Mouse (Mus musculus) embryo, embryonic 10.5 days (tissue): ENCODE data around the gene Vmn1r151.
"Not testable (repeated sequence)": the region's sequence is repeated elsewhere in the genome, so short reads cannot be mapped to it uniquely, and the experiment has no call there.

Experiments
- DNase-seq: peaks from one replicate; pipeline ENCODE4 v3.0.0-alpha.2; 2015; ENCODE audit warnings: low spot score

Gene Vmn1r151

GRCm38 (mm10) chr7:22499578-22499977 is at the start of gene Vmn1r151:
Vmn1r151 (minus strand) TSS chr7:22499678.
- DNase-seq = not testable (repeated sequence)

GRCm38 (mm10) chr7:22534787-22535186 is 35.3 kb upstream of the Vmn1r151 start, which contains the start of gene Gm8677:
Gm8677 (minus strand) TSS chr7:22534887.
- not testable (repeated sequence) for DNase-seq

- DNase-seq = not testable (repeated sequence)
Observed at GRCm38 (mm10) chr7:22522667-22523066, 23.2 kb upstream of the Vmn1r151 start, which contains the start of gene Vmn1r152. Vmn1r152 (plus strand) TSS chr7:22522967.

GRCm38 (mm10) chr7:22463975-22464374 is 35.5 kb downstream of the Vmn1r151 start, which contains the start of gene Gm10665:
Gm10665 (minus strand) TSS chr7:22464075.
- not testable (repeated sequence) for DNase-seq
